Mouse (Mus musculus): ENCODE data around the gene Sv2c.

- TF ChIP-seq CTCF (IDR thresholded peaks at IDR 0.05; ENCODE audit: borderline replicate concordance, insufficient read depth, low read depth, low read length) (no peak), POLR2A (IDR thresholded peaks at IDR 0.05; ENCODE audit: borderline replicate concordance, insufficient read depth, low read length) (no peak)
Measured at GRCm38 (mm10) chr13:95965162-95965561, 167.2 kb downstream of the Sv2c start.

Measured in cerebellum, adult 2 months (tissue).